Mouse (Mus musculus) neural tube, embryonic 15.5 days (tissue): Measurements from ENCODE around the gene Tradd. TPM values are rescaled to one million over a fixed set of nuclear protein-coding genes. Genes with fewer than 3 reads are reported as not detected.
"Not testable (repeated sequence)": the region's sequence is repeated elsewhere in the genome, so short reads cannot be mapped to it uniquely, and the experiment has no call there.

Experiments used
- ATAC-seq: fragments of 200-750 bp; cut with Nextera tagmentation; 2 replicates; pipeline ENCODE4 v1.8.0; 2017; ENCODE audit warnings: mild to moderate bottlenecking, moderate TSS enrichment, moderate library complexity; ENCODE audit not compliant: low FRiP score
- H3K27ac ChIP-seq: fragments of 300-500 bp; sonication (generic); replicated peaks from 2 replicates; pipeline ENCODE4 v1.5.1; 2015; ENCODE audit warnings: mild to moderate bottlenecking, inconsistent platforms
- H3K27me3 ChIP-seq: fragments of 300-500 bp; sonication (generic); replicated peaks from 2 replicates; pipeline ENCODE4 v1.6.1; 2015; ENCODE audit warnings: inconsistent platforms
- H3K36me3 ChIP-seq: fragments of 300-500 bp; sonication (generic); 2 replicates; pipeline ENCODE4 v1.6.1; 2015; ENCODE audit warnings: inconsistent platforms
- H3K4me1 ChIP-seq: fragments of 300-500 bp; sonication (generic); 2 replicates; pipeline ENCODE4 v1.6.1; 2015; ENCODE audit warnings: inconsistent platforms
- H3K4me2 ChIP-seq: fragments of 300-500 bp; sonication (generic); 2 replicates; pipeline ENCODE4 v1.6.1; 2015; ENCODE audit warnings: inconsistent platforms, mild to moderate bottlenecking, moderate library complexity
- H3K4me3 ChIP-seq: fragments of 300-500 bp; sonication (generic); replicated peaks from 2 replicates; pipeline ENCODE4 v1.5.1; 2015; ENCODE audit warnings: mild to moderate bottlenecking, inconsistent platforms
- H3K9ac ChIP-seq: fragments of 300-500 bp; sonication (generic); replicated peaks from 2 replicates; pipeline ENCODE4 v1.6.1; 2015; ENCODE audit warnings: mild to moderate bottlenecking, inconsistent platforms
- H3K9me3 ChIP-seq: fragments of 300-500 bp; sonication (generic); replicated peaks from 2 replicates; pipeline ENCODE4 v1.6.1; 2016; ENCODE audit warnings: inconsistent platforms
- WGBS: fragments of 180-500 bp; shearing (Covaris S2); methylation state at CpG from one replicate; pipeline ENCODE4 v1.1.7; 2015; ENCODE audit warnings: mixed read lengths; 5-methylcytosine and 5-hydroxymethylcytosine counted together
- polyA plus RNA-seq: library from polyadenylated mRNA; unstranded; fragments of >200 nt; fragmentation: Nextera tagmentation; extraction: Ambion mirVana; gene quantifications from 2 replicates; pipeline ENCODE4 v1.2.1, GENCODE M21; 2015

Tradd gene
- polyA plus RNA-seq, 1 experiment from 2014 or later = 20.7 TPM

DNA sequence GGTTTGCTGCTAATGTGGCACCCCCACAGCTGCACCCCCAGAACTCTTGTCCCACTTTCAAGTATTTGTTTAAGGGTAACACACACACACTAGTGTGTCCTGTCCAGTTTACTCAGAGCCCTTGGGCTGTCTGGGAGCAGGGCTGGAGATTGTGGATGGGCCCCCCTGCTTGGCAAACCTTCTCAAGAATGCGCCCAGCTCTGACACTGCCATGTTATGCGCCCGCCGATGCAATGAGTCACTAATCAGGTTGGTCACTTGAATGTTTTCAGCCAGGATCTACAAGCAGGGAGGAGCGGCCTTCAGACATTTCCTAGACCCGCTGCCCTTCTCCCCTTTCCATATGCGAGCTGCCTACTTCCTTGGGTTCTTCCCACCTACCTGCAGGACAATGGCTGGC lies 28.1 kb upstream of the Tradd start:
- Histone ChIP-seq H3K9me3 (no peaks in the 10 kb centered on the region), H3K4me3 (no peak overlapping the region), H3K27me3 (no peaks in the 10 kb centered on the region; the same call in 1 of the 2 replicates), H3K4me1 (peaks cover 37% of the 10 kb centered on the region), H3K36me3 (no peaks in the 10 kb centered on the region), H3K4me2 (no peak overlapping the region), H3K9ac (no peak overlapping the region), H3K27ac (no peak overlapping the region)
- ATAC-seq = no peak
- WGBS = 84% methylated on average over 7 of the region's 7 CpGs

DNA sequence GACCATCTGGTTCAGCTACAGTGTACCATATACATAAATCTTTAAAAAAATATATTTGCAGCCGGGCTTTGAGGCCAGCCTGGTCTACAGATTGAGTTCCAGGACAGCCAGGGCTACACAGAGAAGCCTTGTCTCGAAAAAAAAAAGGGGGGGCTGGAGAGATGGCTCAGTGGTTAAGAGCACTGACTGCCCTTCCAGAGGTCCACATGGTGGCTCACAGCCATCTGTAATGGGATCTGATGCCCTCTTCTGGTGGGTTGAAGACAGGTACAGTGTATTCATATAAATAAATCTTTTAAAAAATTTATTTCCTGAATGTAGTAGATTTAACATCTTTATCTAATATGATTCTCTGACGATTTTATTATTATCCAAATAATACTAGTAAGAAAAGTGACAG lies 27.4 kb upstream of the Tradd start:
- not testable (repeated sequence) for H3K4me2 ChIP-seq, H3K27me3 ChIP-seq, H3K9ac ChIP-seq, H3K9me3 ChIP-seq, H3K36me3 ChIP-seq, ATAC-seq, H3K4me3 ChIP-seq, H3K27ac ChIP-seq
- H3K4me1 ChIP-seq = peaks cover 38% of the 10 kb centered on the region
- 70% methylated on average over 3 of the region's 3 CpGs for WGBS

DNA sequence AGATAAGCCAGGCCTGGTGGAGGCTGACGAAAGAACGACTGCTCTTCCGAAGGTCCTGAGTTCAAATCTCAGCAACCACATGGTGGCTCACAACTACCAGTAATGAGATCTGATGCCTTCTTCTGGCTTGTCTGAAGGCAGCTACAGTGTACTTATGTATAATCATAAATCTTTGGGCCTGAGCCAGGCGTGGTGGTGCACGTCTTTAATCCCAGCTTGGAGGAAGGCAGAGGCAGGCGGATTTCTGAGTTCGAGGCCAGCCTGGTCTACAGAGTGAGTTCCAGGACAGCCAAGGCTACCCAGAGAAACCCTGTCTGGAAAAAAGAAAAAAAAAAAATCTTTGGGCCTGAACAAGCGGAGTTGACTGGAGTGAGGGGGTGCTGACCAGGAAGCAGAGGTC lies 27.0 kb upstream of the Tradd start:
- not testable (repeated sequence) for H3K27me3 ChIP-seq, H3K9me3 ChIP-seq, H3K27ac ChIP-seq, H3K9ac ChIP-seq, ATAC-seq, H3K4me3 ChIP-seq, H3K36me3 ChIP-seq
- WGBS = 90% methylated on average over 8 of the region's 8 CpGs
- Histone ChIP-seq H3K4me2 (0 out of 2 replicates have a peak overlapping the region, but pooled peaks have one; percentile 77), H3K4me1 (peaks cover 41% of the 10 kb centered on the region)

DNA sequence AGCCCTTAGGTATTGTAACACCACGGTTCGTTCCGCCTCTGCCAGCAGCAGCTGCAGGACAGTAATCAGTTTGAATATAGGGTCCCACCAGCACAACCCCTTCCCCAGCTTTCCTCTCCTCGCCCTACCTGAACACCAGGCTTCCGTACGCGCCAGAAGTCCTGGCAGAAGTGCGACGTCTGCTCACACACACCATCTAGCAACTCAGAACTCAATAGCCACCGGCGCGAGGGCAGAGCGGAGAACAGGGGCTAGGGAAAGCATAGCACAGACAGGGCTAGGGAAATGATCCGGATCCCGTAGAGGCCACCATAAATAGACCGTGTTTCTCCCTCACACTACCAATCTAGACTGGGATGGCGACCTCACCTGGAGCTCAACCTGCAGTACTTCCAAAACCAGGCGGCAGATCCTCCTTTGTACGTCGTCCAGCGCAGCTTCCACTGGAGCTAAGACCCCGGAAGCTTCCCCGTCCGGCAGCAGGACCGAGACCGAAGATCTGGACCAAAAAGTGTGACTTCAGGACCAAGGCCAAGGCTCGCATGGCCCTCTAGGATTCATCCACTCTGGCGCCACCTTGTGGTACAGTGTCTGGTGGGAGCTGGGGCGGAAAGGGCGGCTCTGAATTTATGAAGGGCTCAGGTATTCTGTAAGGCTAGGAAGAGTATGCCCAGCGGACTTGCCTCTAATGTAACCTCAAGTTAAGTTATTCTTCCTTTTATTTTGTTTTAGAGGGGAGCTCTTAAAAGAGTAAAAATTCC lies 26.3 kb upstream of the Tradd start:
- WGBS = 8% methylated on average over 31 of the region's 31 CpGs
- Histone ChIP-seq H3K4me3 (peak overlapping the region; percentile 58), H3K27ac (no peak overlapping the region), H3K9me3 (no peaks in the 10 kb centered on the region), H3K9ac (peak overlapping the region; percentile 61), H3K27me3 (no peaks in the 10 kb centered on the region; the same call in 1 of the 2 replicates), H3K4me1 (peaks cover 48% of the 10 kb centered on the region), H3K4me2 (peak overlapping the region; percentile 77), H3K36me3 (0 out of 2 replicates have a peak, but pooled peaks cover 3% of the 10 kb centered on the region)
- ATAC-seq = no peak

DNA sequence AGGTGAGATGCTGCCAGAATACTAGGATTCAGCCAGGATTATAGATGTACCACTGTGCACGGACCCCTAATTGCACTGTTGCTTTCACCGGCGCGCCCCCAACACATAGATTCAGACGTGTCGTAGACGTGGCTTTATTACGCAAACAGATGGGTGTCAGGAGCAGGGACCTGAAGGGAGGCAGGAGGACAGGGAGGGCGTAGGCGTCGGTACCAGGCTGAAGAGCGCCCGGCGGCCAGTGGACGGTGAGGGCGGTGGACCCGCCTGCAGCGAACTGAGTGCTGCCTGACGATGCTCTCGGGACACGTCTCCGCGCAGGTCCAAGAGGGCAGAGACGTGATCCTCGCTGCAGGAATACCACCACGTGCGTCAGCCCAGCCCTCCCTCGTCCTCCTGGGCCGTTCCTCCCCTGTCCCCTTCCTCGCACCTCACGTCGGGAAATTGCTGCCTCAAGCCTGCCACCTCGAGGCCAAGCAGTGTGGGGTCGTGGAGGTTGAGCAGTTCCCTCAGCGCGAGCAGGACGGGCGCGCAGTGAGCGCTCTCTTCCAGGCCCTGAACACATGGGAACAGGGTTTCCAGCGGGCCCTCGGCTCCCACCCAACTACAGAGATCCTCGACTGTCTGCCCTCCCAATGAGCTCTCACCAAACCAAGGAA lies 25.5 kb upstream of the Tradd start, which contains the start of gene 4931428F04Rik:
Gene 4931428F04Rik, minus strand, starts transcription at position 60 of the 656 bp plus-strand sequence.
- ATAC-seq = peak; percentile 23
- H3K4me3 ChIP-seq = peak within 1 kb of the TSS; percentile 58
- under 1% methylated on average over 34 of the region's 43 CpGs for WGBS
- no peaks in the 10 kb centered on the region for H3K27me3 ChIP-seq
- peak within 1 kb of the TSS; percentile 94 for H3K27ac ChIP-seq
- H3K36me3 ChIP-seq = peaks cover 9% of the 10 kb centered on the region; the same call in 1 of the 2 replicates
- peak within 1 kb of the TSS; percentile 61 for H3K9ac ChIP-seq
- H3K4me2 ChIP-seq = peak within 1 kb of the TSS; percentile 77
- peaks cover 56% of the 10 kb centered on the region for H3K4me1 ChIP-seq
- H3K9me3 ChIP-seq = no peaks in the 10 kb centered on the region

DNA sequence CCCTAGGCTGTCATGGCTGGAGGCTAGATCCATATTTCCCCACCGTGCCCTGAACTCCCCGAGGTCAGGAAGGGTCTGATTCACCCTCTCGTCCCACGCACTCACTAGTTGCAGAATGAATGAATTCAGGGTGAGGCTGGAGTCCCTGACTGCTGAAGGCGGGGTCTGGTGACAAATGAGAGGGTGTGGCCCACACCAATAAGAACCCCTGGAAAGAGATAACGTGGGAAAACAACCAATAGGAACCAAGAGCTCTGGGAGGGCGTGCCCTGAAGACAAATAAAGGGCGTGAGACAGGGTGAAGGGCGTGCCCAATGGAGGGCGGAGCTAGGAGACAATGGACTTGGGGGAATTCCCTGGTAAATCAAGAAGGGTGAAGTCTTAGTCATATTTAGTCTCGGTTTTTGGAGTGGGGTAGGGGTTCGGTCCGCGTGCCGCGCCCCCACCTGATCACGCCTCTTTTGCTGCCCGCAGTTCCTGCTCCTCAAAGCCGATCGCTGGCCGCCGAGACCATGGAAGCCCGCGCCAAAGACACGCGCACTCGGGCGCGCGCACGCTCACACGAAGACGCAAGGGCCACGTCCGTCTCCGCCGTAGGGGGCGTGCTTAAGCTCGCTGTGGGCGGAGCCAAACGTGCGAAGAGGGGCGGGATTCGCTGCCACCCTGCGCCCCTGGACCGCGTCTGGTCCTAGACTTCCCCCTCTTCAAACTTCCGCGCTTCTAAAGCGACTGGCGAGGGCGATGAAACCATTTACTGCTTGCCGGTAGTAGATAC lies 24.7 kb upstream of the Tradd start:
- H3K27me3 ChIP-seq = no peaks in the 10 kb centered on the region
- no peaks in the 10 kb centered on the region for H3K9me3 ChIP-seq
- H3K27ac ChIP-seq = peak overlapping the region; percentile 94
- H3K9ac ChIP-seq = peak overlapping the region; percentile 61
- under 1% methylated on average over 53 of the region's 53 CpGs for WGBS
- H3K36me3 ChIP-seq = peaks cover 10% of the 10 kb centered on the region; the same call in 1 of the 2 replicates
- peak; percentile 94 for ATAC-seq
- H3K4me3 ChIP-seq = peak overlapping the region; percentile 58
- H3K4me2 ChIP-seq = peak overlapping the region; percentile 77
- peaks cover 57% of the 10 kb centered on the region for H3K4me1 ChIP-seq

DNA sequence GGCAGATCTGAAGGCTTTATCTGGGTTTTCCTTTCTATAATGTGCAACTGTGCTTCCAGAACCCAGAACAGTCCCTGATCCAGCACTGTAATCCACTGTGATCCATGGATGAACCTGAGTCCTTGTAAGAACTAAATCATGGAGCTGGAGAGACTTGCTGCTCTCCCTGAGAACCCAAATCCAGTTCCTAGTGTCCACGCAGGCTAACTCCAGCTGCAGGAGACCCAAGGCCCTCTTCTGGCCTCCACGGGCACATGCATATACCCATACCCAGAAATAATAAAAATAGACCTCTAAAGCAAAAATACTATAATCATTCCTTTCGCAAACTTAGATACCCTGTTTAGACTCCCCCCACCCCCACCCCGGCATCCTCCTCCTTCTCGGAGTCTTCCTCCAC lies 23.8 kb upstream of the Tradd start:
- ATAC-seq = no peak
- Histone ChIP-seq H3K27ac (peak overlapping the region; percentile 94), H3K9me3 (no peaks in the 10 kb centered on the region), H3K36me3 (peaks cover 16% of the 10 kb centered on the region), H3K9ac (peak overlapping the region; percentile 61), H3K4me3 (peak overlapping the region; percentile 58), H3K4me1 (peaks cover 62% of the 10 kb centered on the region), H3K4me2 (peak overlapping the region; percentile 77), H3K27me3 (no peaks in the 10 kb centered on the region)
- 78% methylated on average over 5 of the region's 5 CpGs for WGBS

DNA sequence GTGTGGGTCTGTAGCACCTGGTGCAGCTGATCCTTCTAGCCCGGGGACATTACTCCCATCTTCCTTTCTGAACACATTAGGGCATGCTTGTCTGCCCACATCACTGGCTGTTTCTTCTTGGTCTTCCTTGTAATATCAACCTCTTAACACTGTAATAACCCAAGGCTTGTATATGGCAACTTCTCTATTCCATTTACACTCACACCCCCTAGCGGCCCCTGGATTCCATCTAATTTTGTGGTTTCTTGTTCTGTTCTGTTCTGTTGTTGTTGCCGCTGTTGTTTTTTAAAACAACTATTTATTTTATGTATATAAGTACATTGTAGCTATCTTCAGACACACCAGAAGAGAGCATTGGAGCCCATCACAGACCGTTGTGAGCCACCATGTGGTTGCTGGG lies 22.5 kb upstream of the Tradd start:
- peak overlapping the region; percentile 77 for H3K4me2 ChIP-seq
- no peaks in the 10 kb centered on the region; the same call in 1 of the 2 replicates for H3K27me3 ChIP-seq
- no peak overlapping the region for H3K27ac ChIP-seq
- WGBS = 92% methylated on average over 4 of the region's 4 CpGs
- no peaks in the 10 kb centered on the region for H3K9me3 ChIP-seq
- H3K36me3 ChIP-seq = peaks cover 30% of the 10 kb centered on the region
- H3K4me3 ChIP-seq = peak overlapping the region; percentile 8; the same call in 1 of the 2 replicates
- peaks cover 64% of the 10 kb centered on the region for H3K4me1 ChIP-seq
- no peak overlapping the region for H3K9ac ChIP-seq
- ATAC-seq = no peak

DNA sequence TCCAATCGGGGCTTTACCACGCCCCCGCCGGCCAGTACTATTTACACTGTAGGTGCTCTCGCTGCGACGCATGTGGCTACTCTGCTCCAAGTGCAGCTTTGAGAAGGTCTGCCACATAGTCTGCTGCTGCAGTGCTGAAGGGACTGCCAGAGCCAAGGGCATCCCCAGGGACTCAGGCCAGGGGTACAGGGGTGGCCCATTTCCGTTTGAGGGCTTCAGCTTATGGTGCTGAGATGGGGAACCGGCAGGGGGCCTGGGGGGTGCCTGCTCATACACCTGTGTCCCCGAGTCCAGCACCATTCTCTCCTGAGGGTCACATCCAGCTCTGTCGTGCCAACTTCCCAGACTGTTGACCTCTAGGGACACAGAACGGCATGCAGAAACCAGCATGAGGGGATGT lies 21.1 kb upstream of the Tradd start:
- Histone ChIP-seq H3K4me3 (no peak overlapping the region), H3K9ac (no peak overlapping the region), H3K4me1 (peaks cover 59% of the 10 kb centered on the region), H3K9me3 (no peaks in the 10 kb centered on the region), H3K36me3 (peaks cover 39% of the 10 kb centered on the region), H3K4me2 (peak overlapping the region; percentile 77; the same call in 1 of the 2 replicates), H3K27me3 (peaks cover 2% of the 10 kb centered on the region), H3K27ac (no peak overlapping the region)
- WGBS = 34% methylated on average over 12 of the region's 12 CpGs
- ATAC-seq = no peak

DNA sequence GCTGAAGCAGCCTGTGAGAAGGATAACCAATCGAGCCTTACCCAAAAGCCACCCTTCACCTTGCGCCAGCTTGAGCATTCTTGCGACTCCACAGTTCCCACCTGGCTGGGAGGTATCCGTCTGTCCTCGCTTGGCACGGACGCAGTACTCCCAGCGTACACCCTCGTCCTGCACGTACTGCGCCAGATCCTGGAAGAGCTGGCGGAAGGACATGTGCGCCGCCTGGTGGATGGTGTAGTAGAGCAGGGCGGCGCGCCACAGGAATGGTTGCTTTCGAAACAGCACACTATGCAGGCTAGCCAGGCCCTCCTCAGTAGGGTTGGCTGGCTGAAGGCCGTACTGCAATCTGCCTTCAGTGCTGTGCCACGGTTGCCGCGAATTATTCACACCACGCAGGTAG lies 18.7 kb upstream of the Tradd start:
- ATAC-seq = no peak
- Histone ChIP-seq H3K9me3 (no peaks in the 10 kb centered on the region), H3K4me3 (no peak overlapping the region), H3K27ac (no peak overlapping the region), H3K4me1 (peaks cover 52% of the 10 kb centered on the region), H3K27me3 (peaks cover 25% of the 10 kb centered on the region), H3K9ac (no peak overlapping the region), H3K36me3 (peaks cover 47% of the 10 kb centered on the region), H3K4me2 (no peak overlapping the region)
- 28% methylated on average over 23 of the region's 23 CpGs for WGBS

DNA sequence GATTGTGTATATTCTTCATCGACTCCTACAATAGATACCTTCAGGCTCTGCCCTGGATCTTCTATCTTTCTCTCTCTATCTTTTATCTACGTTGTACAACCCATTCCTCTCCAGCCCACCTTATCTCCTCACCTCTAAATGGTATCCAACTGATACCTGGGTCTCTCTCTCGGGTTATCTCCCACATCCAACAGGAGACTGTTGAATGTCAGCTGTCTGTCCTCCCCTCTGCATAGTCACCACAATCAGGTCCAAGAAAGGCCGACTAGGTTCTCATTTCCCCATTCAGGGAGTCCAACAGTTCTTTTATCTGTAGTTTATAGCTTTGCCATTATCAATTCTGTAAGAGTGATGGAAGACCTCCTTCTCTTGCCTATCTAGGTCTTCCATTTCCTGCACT lies 17.8 kb upstream of the Tradd start:
- Histone ChIP-seq H3K36me3 (peaks cover 47% of the 10 kb centered on the region), H3K4me1 (peaks cover 44% of the 10 kb centered on the region), H3K9me3 (no peaks in the 10 kb centered on the region), H3K27ac (no peak overlapping the region), H3K9ac (no peak overlapping the region), H3K27me3 (peaks cover 34% of the 10 kb centered on the region), H3K4me2 (no peak overlapping the region), H3K4me3 (no peak overlapping the region)
- ATAC-seq = no peak
- 91% methylated on average over 4 of the region's 4 CpGs for WGBS
